Mouse (Mus musculus): Measurements from ENCODE around the gene Rmdn2. TPM values are rescaled to one million over a fixed set of nuclear protein-coding genes. Genes with fewer than 3 reads are reported as not detected.

The Rmdn2 gene
- polyA plus RNA-seq, 1 experiment from 2014 or later, result 4.9 TPM

- Histone ChIP-seq H3K36me3 (ENCODE audit: control insufficient read depth, insufficient read depth) (no peaks in the 10 kb centered on the region), H3K9ac (ENCODE audit: low read depth, low read length) (no peak overlapping the region), H3K4me2 (ENCODE audit: low read depth, low read length) (no peak overlapping the region), H3K4me1 (ENCODE audit: control insufficient read depth, low read depth, low read length) (no peaks in the 10 kb centered on the region), H3K27ac (ENCODE audit: low read length) (no peak overlapping the region), H3K9me3 (replicated peaks; ENCODE audit: control insufficient read depth, low read length) (no peaks in the 10 kb centered on the region), H3K4me3 (ENCODE audit: low read depth, low read length) (no peak overlapping the region), H3K27me3 (ENCODE audit: control insufficient read depth, insufficient read depth, low read depth, low read length) (no peaks in the 10 kb centered on the region)
- 61% methylated on average over 3 of the region's 3 CpGs for WGBS (ENCODE audit: insufficient replicate concordance)
- ATAC-seq (ENCODE audit: low read depth), result no peak
Measured at GRCm38 (mm10) chr17:79737598-79737997, 125.9 kb downstream of the Rmdn2 start.

DNA sequence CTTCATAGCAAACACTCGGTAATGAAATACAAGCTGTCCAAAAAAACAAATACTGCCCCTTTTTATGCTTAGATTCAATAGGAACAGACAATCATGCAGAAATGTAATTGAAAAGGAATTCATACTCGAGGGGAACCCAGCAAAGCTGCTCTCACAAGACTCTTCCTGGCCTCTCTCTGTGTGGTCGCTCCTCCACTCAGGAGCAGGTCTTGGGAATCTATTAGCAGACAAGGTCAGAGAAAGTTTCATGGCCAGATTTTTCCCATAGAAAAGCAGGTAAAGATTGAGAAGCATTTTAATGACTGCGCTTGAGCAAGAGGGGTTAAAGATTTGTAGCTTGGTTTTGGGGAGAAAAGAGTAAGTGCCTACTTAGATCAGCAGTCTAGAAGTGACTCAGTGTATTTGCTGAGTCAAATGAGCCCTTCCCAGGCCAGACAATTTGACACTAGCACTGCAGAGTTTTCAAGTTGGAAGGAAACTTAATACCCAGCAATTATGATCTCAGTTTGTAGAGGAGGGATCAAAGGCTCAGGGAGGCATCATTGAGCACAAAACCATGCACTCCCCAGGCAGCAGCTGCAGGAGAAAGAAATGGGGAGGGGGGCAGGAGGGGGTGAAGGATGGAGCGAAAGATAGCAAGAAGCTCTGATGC, 127.3 kb downstream of the Rmdn2 start:
- Histone ChIP-seq H3K27ac (ENCODE audit: low read length) (no peak overlapping the region), H3K4me2 (ENCODE audit: low read depth, low read length) (no peak overlapping the region), H3K4me3 (ENCODE audit: low read depth, low read length) (no peak overlapping the region), H3K27me3 (ENCODE audit: control insufficient read depth, insufficient read depth, low read depth, low read length) (no peaks in the 10 kb centered on the region), H3K9ac (ENCODE audit: low read depth, low read length) (no peak overlapping the region), H3K4me1 (ENCODE audit: control insufficient read depth, low read depth, low read length) (no peaks in the 10 kb centered on the region), H3K36me3 (ENCODE audit: control insufficient read depth, insufficient read depth) (no peaks in the 10 kb centered on the region), H3K9me3 (replicated peaks; ENCODE audit: control insufficient read depth, low read length) (no peaks in the 10 kb centered on the region)
- no peak for ATAC-seq (ENCODE audit: low read depth)
- 52% methylated on average over 5 of the region's 5 CpGs for WGBS (ENCODE audit: insufficient replicate concordance)

- Histone ChIP-seq H3K36me3 (ENCODE audit: control insufficient read depth, insufficient read depth) (no peaks in the 10 kb centered on the region), H3K9me3 (replicated peaks; ENCODE audit: control insufficient read depth, low read length) (no peaks in the 10 kb centered on the region), H3K4me3 (ENCODE audit: low read depth, low read length) (no peak overlapping the region), H3K4me1 (ENCODE audit: control insufficient read depth, low read depth, low read length) (no peaks in the 10 kb centered on the region), H3K27me3 (ENCODE audit: control insufficient read depth, insufficient read depth, low read depth, low read length) (no peaks in the 10 kb centered on the region), H3K9ac (ENCODE audit: low read depth, low read length) (no peak overlapping the region), H3K27ac (ENCODE audit: low read length) (no peak overlapping the region), H3K4me2 (ENCODE audit: low read depth, low read length) (no peak overlapping the region)
- no peak for ATAC-seq (ENCODE audit: low read depth)
- WGBS (ENCODE audit: insufficient replicate concordance), result 62% methylated on average over 5 of the region's 5 CpGs
Measured at GRCm38 (mm10) chr17:79742635-79743034, 131.0 kb downstream of the Rmdn2 start.

Other genes starting within 250 kb of the Rmdn2 start
- gene Cyp1b1, start 103.2 kb downstream of the Rmdn2 start, polyA plus RNA-seq (2015; fragmentation: Nextera tagmentation; extraction: Ambion mirVana), result 0.16 and 0.22 TPM in 2 replicates

All from liver, embryonic 16.5 days (tissue).